Mouse (Mus musculus) lung, embryonic 14.5 days (tissue): ENCODE measurements around the gene Hoxa4. TPM values are rescaled to one million over a fixed set of nuclear protein-coding genes. Genes with fewer than 3 reads are reported as not detected.

ENCODE experiments used
- ATAC-seq: fragments of 200-750 bp; cut with Nextera tagmentation; 2 replicates; pipeline ENCODE4 v1.8.0; 2017; ENCODE audit warnings: mild to moderate bottlenecking, moderate TSS enrichment, moderate library complexity; ENCODE audit not compliant: insufficient read depth
- DNase-seq: peaks from one replicate; pipeline ENCODE4 v3.0.0-alpha.2; 2015
- H3K27ac ChIP-seq: fragments of 300-500 bp; sonication (generic); 2 replicates; pipeline ENCODE4 v1.5.1; 2014; ENCODE audit warnings: low read depth, mild to moderate bottlenecking, moderate library complexity
- H3K27me3 ChIP-seq: fragments of 300-500 bp; sonication (generic); 2 replicates; pipeline ENCODE4 v1.6.1; 2014; ENCODE audit warnings: low read length, control low read depth; ENCODE audit not compliant: insufficient read depth
- H3K36me3 ChIP-seq: fragments of 300-500 bp; sonication (generic); 2 replicates; pipeline ENCODE4 v1.6.1; 2014; ENCODE audit warnings: control low read depth; ENCODE audit not compliant: insufficient read depth
- H3K4me1 ChIP-seq: fragments of 300-500 bp; sonication (generic); 2 replicates; pipeline ENCODE4 v1.6.1; 2014; ENCODE audit warnings: antibody characterized with exemption, control low read depth; ENCODE audit not compliant: insufficient read depth
- H3K4me2 ChIP-seq: fragments of 300-500 bp; sonication (generic); 2 replicates; pipeline ENCODE4 v1.6.1; 2014; ENCODE audit warnings: mild to moderate bottlenecking
- H3K4me3 ChIP-seq: fragments of 300-500 bp; sonication (generic); 2 replicates; pipeline ENCODE4 v1.5.1; 2014; ENCODE audit warnings: low read depth, low read length
- H3K9ac ChIP-seq: fragments of 300-500 bp; sonication (generic); 2 replicates; pipeline ENCODE4 v1.6.1; 2014
- H3K9me3 ChIP-seq: fragments of 300-500 bp; sonication (generic); 2 replicates; pipeline ENCODE4 v1.6.1; 2016; ENCODE audit warnings: low read depth, low read length, control low read depth
- CTCF ChIP-seq: IDR thresholded peaks from 2 replicates; pipeline ENCODE4 v1.5.1; 2016; ENCODE audit warnings: antibody characterized with exemption, low read depth
- WGBS: fragments of 180-500 bp; shearing (Covaris S2); extraction: QIAGEN DNeasy Blood & Tissue Kit; methylation state at CpG from one replicate; pipeline ENCODE4 v1.1.7; 2014; 5-methylcytosine and 5-hydroxymethylcytosine counted together
- polyA plus RNA-seq: library from polyadenylated mRNA; unstranded; fragments of >200 nt; fragmentation: Nextera tagmentation; extraction: Ambion mirVana; gene quantifications from 2 replicates; pipeline ENCODE4 v1.2.1, GENCODE M21; 2014

Gene Hoxa4
- polyA plus RNA-seq, 1 experiment from 2014 or later = 7.0 TPM

DNA sequence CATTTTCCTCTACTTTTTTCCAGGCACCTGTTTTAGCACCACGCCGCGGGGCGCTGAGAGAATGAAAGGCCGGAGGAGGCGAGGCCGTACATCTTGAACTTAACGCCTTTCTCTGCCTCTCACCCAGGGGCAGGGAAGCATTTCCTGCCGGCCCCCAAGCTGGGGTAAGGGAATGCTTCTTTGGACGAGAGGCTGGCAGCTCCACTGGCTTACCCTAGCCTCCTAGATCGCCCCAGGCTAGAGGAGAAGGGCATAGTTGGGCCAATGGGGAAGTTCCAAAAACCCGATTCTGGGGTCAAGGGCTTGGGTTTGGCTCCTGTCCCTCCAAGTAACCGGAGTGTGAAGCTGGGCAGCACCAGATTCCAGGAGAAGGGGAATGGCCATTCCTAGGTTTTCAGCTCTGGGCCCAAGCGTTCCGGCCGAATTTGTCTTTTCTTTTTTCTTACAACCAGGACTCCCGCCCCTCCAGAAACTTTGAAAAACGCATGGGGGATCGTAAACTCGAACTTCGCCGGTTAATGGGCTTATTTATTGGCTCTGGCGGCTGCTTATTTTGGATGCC lies 41.5 kb upstream of the Hoxa4 start:
- no peak for TF ChIP-seq CTCF
- H3K4me1 ChIP-seq = no peaks in the 10 kb centered on the region
- DNase-seq = no peak
- 2% methylated on average over 23 of the region's 23 CpGs for WGBS
- H3K27ac ChIP-seq = no peak overlapping the region
- H3K4me2 ChIP-seq = no peak overlapping the region
- peaks cover 99% of the 10 kb centered on the region for H3K27me3 ChIP-seq
- H3K4me3 ChIP-seq = peak overlapping the region; percentile 12
- H3K9ac ChIP-seq = no peak overlapping the region
- H3K36me3 ChIP-seq = no peaks in the 10 kb centered on the region
- no peaks in the 10 kb centered on the region for H3K9me3 ChIP-seq
- ATAC-seq = no peak

DNA sequence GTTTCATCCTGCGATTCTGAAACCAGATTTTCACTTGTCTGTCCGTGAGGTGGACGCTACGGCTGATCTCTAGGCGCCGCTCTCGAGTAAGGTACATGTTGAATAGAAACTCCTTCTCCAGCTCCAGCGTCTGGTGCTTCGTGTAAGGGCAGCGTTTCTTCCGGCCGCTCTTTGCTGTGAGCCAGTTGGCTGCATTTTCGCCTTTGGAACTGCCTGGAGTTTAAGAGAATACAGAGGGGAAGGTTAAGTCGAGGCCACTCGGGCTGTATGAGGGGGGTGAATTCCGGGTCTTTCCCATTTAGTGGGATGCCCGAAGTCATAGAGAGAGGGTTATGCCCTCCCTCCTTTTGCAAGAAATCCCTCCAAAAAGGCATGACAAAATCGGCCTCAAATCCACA lies 41.0 kb upstream of the Hoxa4 start:
- under 1% methylated on average over 18 of the region's 18 CpGs for WGBS
- Histone ChIP-seq H3K9ac (no peak overlapping the region), H3K9me3 (no peaks in the 10 kb centered on the region), H3K27me3 (peaks cover 99% of the 10 kb centered on the region), H3K27ac (no peak overlapping the region), H3K36me3 (no peaks in the 10 kb centered on the region), H3K4me2 (no peak overlapping the region), H3K4me1 (no peaks in the 10 kb centered on the region), H3K4me3 (peak overlapping the region; percentile 12)
- no peak for TF ChIP-seq CTCF
- no peak for ATAC-seq
- DNase-seq = peak; percentile 57

DNA sequence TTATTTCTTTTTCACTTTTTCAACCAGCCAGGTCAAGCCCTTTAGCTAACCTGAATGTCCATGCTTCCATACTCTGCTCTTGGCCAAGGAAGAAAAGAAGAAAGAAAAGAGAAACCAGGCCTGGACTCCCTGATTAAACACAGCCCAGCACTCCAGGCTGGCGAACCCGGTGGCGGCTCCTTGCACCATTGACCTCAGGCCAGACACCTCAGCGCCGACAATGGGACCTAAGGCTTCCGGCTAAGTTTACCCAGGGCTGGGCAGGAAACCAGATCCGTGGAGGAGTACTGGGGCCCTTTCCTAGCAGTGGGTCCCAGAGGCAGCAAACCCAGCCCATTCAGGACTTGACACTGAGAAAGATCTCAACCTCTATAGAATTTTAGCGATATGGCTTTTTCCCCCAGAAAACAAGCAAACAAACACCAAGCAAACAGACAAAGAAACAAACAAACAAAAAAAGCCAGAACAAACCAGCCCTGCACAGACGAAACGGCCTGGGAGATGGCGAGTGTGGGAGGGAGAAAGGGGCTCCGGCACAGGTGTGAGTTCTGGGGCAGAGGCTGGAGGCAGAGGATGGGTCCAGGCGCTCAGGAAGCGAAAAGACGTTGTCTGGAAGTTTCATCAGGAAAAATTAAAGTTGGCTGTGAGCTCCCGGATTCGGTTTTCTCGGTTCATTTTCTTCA lies 40.5 kb upstream of the Hoxa4 start:
- Histone ChIP-seq H3K4me1 (no peaks in the 10 kb centered on the region), H3K27ac (no peak overlapping the region), H3K9me3 (no peaks in the 10 kb centered on the region), H3K36me3 (no peaks in the 10 kb centered on the region), H3K4me2 (no peak overlapping the region), H3K27me3 (peaks cover 99% of the 10 kb centered on the region), H3K9ac (no peak overlapping the region), H3K4me3 (peak overlapping the region; percentile 12; the same call in 1 of the 2 replicates)
- no peak for TF ChIP-seq CTCF
- DNase-seq = no peak
- WGBS = 2% methylated on average over 18 of the region's 18 CpGs
- ATAC-seq = no peak

DNA sequence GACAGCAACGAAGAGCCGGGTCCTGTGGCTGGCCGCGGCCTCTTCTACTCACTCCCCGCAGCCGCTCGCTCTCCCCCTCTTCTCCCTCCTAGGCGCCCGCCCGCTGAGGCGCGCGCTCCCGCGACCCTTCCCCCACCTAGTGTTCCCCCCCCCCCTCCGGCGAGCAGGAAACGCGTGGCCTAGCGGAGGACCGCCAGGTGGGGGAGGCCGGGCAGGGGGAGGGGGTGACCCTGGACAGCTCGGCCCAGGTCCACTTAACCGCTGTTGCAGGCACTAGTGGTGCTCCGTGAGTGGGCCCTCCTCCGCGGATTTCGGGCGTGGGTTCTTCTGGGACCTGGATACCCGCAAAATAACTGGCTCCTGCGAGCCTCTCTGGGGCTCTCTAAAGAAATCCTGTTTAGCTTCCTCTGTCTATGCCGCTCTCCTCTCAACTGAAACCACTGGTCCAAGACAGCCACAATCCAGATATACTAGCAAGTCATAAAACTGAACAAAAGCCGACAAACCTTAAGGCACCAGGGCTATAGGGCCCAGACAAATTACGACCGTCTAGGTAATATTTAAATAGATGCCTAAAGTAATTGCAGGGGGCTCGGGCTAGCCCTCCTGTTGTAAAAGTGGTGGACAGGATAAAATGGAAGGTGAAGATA lies 39.1 kb upstream of the Hoxa4 start, which contains the start of gene Hoxa9:
TSS of gene Hoxa9 (minus strand) at position 574 of the 650 bp plus-strand sequence.
- Histone ChIP-seq H3K4me2 (peak within 1 kb of the TSS; percentile 5; the same call in 1 of the 2 replicates), H3K9ac (no peak within 1 kb of the TSS), H3K36me3 (no peaks in the 10 kb centered on the region), H3K4me1 (no peaks in the 10 kb centered on the region), H3K4me3 (peak within 1 kb of the TSS; percentile 10; the same call in 1 of the 2 replicates), H3K27ac (no peak within 1 kb of the TSS), H3K27me3 (peaks cover 99% of the 10 kb centered on the region), H3K9me3 (no peaks in the 10 kb centered on the region)
- DNase-seq = no peak
- 1% methylated on average over 27 of the region's 36 CpGs for WGBS
- no peak for ATAC-seq
- TF ChIP-seq CTCF = no peak

DNA sequence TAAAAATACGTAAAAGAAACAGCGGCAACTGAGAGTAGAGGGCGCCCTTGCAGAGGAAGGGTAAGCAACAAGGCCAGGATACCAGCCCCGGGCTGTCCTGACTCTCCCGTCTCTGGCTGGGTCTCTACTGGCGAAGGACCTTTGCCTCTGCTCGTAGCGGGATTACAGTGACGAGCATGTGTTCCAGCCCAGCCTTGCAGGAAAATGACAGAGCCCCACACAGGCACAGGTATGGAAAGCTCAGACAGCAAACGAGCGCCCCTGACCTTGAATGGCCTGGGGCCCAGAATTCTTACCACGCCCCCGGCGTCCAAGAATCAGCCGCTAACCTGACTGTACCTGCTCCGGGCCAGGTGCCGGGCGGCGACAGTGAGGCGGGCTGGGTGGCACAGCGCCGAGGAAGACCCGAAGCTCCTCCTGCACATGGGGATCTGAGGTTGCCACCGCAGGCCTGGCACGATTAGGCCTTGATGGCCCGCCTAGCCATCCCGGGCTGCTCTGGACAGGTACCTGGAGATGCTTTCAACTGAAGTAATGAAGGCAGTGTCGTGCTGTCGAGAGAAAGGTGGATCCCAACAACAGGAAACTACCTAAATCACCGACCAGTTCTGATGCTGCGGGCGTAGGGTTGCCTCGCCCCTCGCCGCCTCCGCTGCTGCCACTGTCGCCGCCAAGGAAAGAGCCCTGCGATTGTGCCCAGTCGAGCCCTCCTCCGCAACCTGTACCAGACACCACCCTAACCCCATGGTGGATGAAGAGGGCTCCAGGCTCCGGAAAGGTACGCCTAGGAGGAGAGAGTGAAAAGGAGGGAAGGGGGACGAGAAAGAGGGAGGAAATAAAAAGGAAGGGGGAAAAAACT lies 38.2 kb upstream of the Hoxa4 start:
- no peak overlapping the region for H3K9ac ChIP-seq
- H3K27me3 ChIP-seq = peaks cover 99% of the 10 kb centered on the region
- no peak for TF ChIP-seq CTCF
- H3K4me1 ChIP-seq = no peaks in the 10 kb centered on the region
- ATAC-seq (no peak), DNase-seq (no peak)
- H3K27ac ChIP-seq = no peak overlapping the region
- no peaks in the 10 kb centered on the region for H3K36me3 ChIP-seq
- H3K9me3 ChIP-seq = no peaks in the 10 kb centered on the region
- peak overlapping the region; percentile 6; the same call in 1 of the 2 replicates for H3K4me3 ChIP-seq
- H3K4me2 ChIP-seq = no peak overlapping the region; the same call in 1 of the 2 replicates
- 2% methylated on average over 44 of the region's 44 CpGs for WGBS

DNA sequence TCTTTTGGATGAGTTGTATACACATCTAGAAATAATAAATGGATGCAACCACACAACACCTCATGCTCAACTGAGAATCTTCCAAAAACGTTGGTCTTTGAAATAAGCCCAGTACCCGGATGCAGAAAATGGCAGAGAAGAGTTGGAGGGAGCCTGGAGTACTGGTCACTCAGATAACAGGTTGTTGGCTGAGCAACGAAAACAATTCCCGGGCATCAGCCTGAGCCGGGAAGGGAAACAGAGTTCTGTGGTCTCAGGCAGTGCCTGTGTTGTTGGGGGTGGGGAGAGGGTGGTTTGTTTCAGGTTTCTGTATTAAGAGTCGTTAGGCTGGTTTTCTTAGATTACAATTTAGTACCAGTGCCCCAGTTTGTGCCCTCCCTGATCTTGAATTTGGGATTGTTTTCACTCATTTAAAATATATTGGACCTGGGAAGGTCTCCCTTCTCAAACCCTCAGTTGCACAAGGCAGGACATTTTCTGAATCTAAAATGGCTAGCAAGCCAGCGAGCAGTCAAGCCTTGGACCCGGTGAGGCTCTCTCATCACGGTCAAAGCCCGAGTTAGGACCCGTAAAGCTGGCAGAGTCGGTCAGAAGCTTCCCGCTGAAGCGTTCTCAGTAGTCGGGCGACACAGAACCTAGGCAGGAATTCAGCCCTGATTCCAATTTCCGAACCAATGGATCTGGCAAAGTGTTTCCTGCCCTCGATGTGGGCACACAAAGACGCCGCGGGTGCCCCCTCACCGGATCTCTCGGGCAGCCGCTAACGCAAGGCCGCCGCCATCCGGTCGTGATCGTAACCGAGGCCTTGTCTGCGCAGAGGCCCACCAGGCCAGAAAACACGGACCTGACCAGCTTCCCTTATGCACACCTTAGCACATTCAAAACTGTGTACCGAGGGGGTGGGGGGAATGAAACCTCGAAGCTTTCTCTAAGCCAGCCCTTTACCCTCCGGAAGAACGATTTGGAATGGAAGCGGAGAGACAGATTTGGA lies 37.2 kb upstream of the Hoxa4 start:
- ATAC-seq = no peak
- H3K9me3 ChIP-seq = no peaks in the 10 kb centered on the region
- H3K27me3 ChIP-seq = peaks cover 99% of the 10 kb centered on the region
- no peak overlapping the region for H3K4me3 ChIP-seq
- no peak overlapping the region for H3K27ac ChIP-seq
- H3K36me3 ChIP-seq = no peaks in the 10 kb centered on the region
- no peak; the same call in 1 of the 2 replicates for TF ChIP-seq CTCF
- DNase-seq = peak; percentile 47
- H3K4me1 ChIP-seq = no peaks in the 10 kb centered on the region
- H3K4me2 ChIP-seq = peak overlapping the region; percentile 10; the same call in 1 of the 2 replicates
- 2% methylated on average over 38 of the region's 38 CpGs for WGBS
- no peak overlapping the region for H3K9ac ChIP-seq
